Mouse (Mus musculus) central nervous system, embryonic 14 days (tissue): ENCODE measurements around the gene Olfr97. TPM values are rescaled to one million over a fixed set of nuclear protein-coding genes. Genes with fewer than 3 reads are reported as not detected.

Source experiments
- polyA plus RNA-seq: library from polyadenylated mRNA; depleted of rRNA; stranded (reverse); fragments of >200 nt; gene quantifications from 2 replicates; pipeline ENCODE4 v1.2.3, GENCODE M21; 2012; rRNA removed

The Olfr97 gene
- not detected in 2 replicates for polyA plus RNA-seq

DNA sequence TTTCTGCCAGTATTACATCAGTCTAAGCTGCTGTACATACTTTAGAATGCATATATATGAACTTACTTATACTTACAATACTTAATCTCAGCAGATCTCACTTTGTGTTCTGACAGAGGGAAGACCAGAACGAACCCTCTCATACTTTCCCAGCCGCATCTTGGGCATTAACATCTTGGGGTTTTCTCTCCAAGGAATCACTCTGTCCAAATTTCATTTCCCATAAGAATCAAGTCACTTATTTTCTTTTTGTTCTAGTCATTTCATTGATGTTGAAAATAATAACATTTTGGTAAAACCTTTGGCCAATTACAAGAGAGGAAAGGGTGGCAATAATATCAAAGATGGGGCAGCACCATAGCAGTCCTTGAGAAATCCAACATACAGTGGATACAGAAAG, at the start of gene Olfr97:
Olfr97 (minus strand) TSS at position 101 of the 400 bp plus-strand sequence.

DNA sequence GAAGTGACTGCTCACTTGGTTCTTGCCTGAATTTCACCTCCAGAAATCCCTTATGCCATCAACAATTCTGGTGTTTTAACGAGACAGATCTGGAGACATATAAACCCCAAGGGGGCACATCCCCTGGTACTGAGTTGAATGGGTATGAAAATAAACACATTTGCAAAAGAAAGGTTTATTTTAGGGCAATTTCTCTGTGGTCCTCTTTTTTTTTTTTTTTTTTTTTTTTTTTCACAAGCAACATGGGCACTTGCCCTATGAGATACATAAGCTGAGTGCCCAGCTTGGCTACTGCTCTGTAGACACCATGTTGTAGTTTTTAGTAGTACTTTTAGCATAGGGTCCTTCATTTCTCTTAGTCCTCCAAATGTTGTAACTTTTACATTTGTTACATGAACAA, 46.2 kb upstream of the Olfr97 start, which contains the start of gene Olfr99:
Olfr99 (minus strand) TSS at position 101 of the 400 bp plus-strand sequence.

DNA sequence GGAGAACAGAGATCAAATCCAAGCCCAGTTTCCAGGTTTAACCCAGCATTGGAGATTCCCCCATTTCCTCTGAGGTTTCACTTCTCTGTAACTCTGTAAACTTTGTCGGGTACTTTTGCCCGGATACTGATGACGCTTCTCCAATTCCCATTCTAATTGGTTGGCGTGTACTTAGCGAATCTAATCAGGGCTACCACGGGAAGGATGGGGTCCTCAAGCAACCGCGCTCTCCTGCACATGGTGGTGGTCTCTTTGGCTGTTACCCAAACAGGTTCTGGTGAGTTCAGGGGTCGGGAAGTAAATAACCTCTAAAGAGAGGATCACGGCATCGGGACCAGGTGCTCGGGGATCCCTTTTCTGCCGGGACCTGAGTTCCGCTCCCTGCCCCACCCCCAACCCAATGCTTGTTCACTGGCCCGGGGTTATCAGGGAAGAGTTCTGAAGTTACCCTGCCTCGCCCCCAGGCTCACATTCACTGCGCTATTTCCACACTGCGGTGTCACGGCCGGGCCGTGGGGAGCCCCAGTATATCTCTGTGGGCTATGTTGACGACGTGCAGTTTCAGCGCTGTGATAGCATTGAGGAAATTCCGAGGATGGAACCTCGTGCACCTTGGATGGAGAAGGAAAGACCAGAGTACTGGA, 33.0 kb upstream of the Olfr97 start, which contains the start of gene H2-M3:
H2-M3 (plus strand) TSS at position 163 of the 644 bp plus-strand sequence.

GRCm38 (mm10) chr17:37263626-37264025, 26.5 kb upstream of the Olfr97 start, which contains the start of gene Olfr98:
Gene Olfr98 (minus strand): TSS chr17:37263749.

DNA sequence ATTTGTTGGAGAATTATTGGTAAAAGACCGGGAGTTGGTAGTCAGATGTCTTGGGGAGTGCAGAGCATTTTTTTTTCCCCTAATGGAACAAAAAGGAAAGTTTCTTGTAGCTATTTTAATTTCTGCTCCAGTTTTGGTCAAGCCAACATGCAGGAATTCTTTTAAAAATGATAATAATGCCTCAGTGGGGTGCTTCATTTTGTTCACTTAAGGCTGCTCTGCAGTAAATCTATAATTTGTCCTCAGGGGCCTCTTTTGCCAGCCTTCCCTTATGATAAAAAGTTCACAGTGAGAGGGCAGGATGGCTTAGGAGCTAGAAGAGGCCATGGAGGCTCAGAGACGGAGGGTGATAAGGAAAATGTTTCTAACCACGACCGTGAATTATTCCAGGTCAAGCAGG, 17.3 kb downstream of the Olfr97 start, which contains the start of gene Olfr96:
Olfr96 (plus strand) TSS at position 301 of the 400 bp plus-strand sequence.

GRCm38 (mm10) chr17:37213018-37213417, 24.1 kb downstream of the Olfr97 start, which contains the start of gene Olfr95:
Gene Olfr95 (minus strand): TSS chr17:37213118.

GRCm38 (mm10) chr17:37200894-37201293, 36.2 kb downstream of the Olfr97 start, which contains the start of gene Olfr94:
Gene Olfr94 (minus strand): TSS chr17:37200994.

GRCm38 (mm10) chr17:37193656-37194055, 43.5 kb downstream of the Olfr97 start, which contains the start of gene Ubd:
Gene Ubd (plus strand): TSS chr17:37193892.

Other genes with a start within 250 kb of the Olfr97 start
- gene H2-M5, start 247.8 kb downstream of the Olfr97 start, polyA plus RNA-seq, result 14.7 and 16.0 TPM in 2 replicates
- gene Zfp57, start 236.2 kb downstream of the Olfr97 start, polyA plus RNA-seq, result 401 and 458 TPM in 2 replicates
- gene Mog, start 213.9 kb downstream of the Olfr97 start, polyA plus RNA-seq, result 0.04 and 0.11 TPM in 2 replicates
- 205 and 209 TPM in 2 replicates for gene Gabbr1, start 191.4 kb downstream of the Olfr97 start, polyA plus RNA-seq
- not detected in 2 replicates for gene Olfr90, start 148.8 kb downstream of the Olfr97 start, polyA plus RNA-seq
- gene Olfr91, start 139.1 kb downstream of the Olfr97 start, polyA plus RNA-seq, result not detected in 2 replicates
- gene Olfr92, start 117.2 kb downstream of the Olfr97 start, polyA plus RNA-seq, result not detected in 2 replicates
- not detected in 2 replicates for gene Olfr93, start 75.8 kb downstream of the Olfr97 start, polyA plus RNA-seq
- 0.15 and 0.41 TPM in 2 replicates for gene Ubd, start 43.4 kb downstream of the Olfr97 start, polyA plus RNA-seq
- 0.04 TPM in 1 of 2 replicates, not detected in the other for gene Olfr94, start 36.3 kb downstream of the Olfr97 start, polyA plus RNA-seq
- 0.01 TPM in 1 of 2 replicates, not detected in the other for gene Olfr95, start 24.2 kb downstream of the Olfr97 start, polyA plus RNA-seq
- gene Olfr96, start 17.2 kb downstream of the Olfr97 start, polyA plus RNA-seq, result not detected in 2 replicates
- gene Olfr98, start 26.4 kb upstream of the Olfr97 start, polyA plus RNA-seq, result not detected in 2 replicates
- gene H2-M3, start 32.9 kb upstream of the Olfr97 start, polyA plus RNA-seq, result 0.74 and 0.78 TPM in 2 replicates
- gene Olfr99, start 46.1 kb upstream of the Olfr97 start, polyA plus RNA-seq, result not detected in 2 replicates
- gene Olfr101, start 67.0 kb upstream of the Olfr97 start, polyA plus RNA-seq, result not detected in 2 replicates
- not detected in 2 replicates for gene Olfr102, start 79.7 kb upstream of the Olfr97 start, polyA plus RNA-seq
- not detected in 2 replicates for gene Olfr103, start 102.4 kb upstream of the Olfr97 start, polyA plus RNA-seq
- gene Olfr104-ps, start 122.3 kb upstream of the Olfr97 start, polyA plus RNA-seq, result not detected in 2 replicates
- not detected in 2 replicates for gene Olfr105-ps, start 141.7 kb upstream of the Olfr97 start, polyA plus RNA-seq
- gene Olfr106-ps, start 153.1 kb upstream of the Olfr97 start, polyA plus RNA-seq, result not detected in 2 replicates
- not detected in 2 replicates for gene Olfr107, start 161.9 kb upstream of the Olfr97 start, polyA plus RNA-seq
- not detected in 2 replicates for gene Olfr108, start 208.2 kb upstream of the Olfr97 start, polyA plus RNA-seq
- not detected in 2 replicates for gene Olfr109, start 221.6 kb upstream of the Olfr97 start, polyA plus RNA-seq
- not detected in 2 replicates for gene H2-M2, start 246.2 kb upstream of the Olfr97 start, polyA plus RNA-seq